Mouse (Mus musculus): ENCODE results near the gene Med22. TPM values are rescaled to one million over a fixed set of nuclear protein-coding genes. Genes with fewer than 3 reads are reported as not detected.

The Med22 gene
- polyA plus RNA-seq, 1 experiment from 2014 or later, result 59.8 TPM

Other genes starting within 250 kb of the Med22 start
- gene Lcn4, start 239.4 kb downstream of the Med22 start, polyA plus RNA-seq (2015; fragmentation: Nextera tagmentation; extraction: Ambion mirVana), result not detected in 2 replicates
- gene Abo, start 45.7 kb downstream of the Med22 start, polyA plus RNA-seq (2015; fragmentation: Nextera tagmentation; extraction: Ambion mirVana), result not detected in 2 replicates
- 26.2 and 27.2 TPM in 2 replicates for gene Surf6, start 7.8 kb downstream of the Med22 start, polyA plus RNA-seq (2015; fragmentation: Nextera tagmentation; extraction: Ambion mirVana)
- gene Rpl7a, start 87 bp upstream of the Med22 start, polyA plus RNA-seq (2015; fragmentation: Nextera tagmentation; extraction: Ambion mirVana), result 544 and 594 TPM in 2 replicates
- gene Surf2, start 5.7 kb upstream of the Med22 start, polyA plus RNA-seq (2015; fragmentation: Nextera tagmentation; extraction: Ambion mirVana), result 32.4 and 41.0 TPM in 2 replicates
- 58.0 and 61.3 TPM in 2 replicates for gene Surf1, start 5.9 kb upstream of the Med22 start, polyA plus RNA-seq (2015; fragmentation: Nextera tagmentation; extraction: Ambion mirVana)
- gene Surf4, start 23.3 kb upstream of the Med22 start, polyA plus RNA-seq (2015; fragmentation: Nextera tagmentation; extraction: Ambion mirVana), result 323 and 330 TPM in 2 replicates
- 0.06 and 0.17 TPM in 2 replicates for gene Stkld1, start 23.4 kb upstream of the Med22 start, polyA plus RNA-seq (2015; fragmentation: Nextera tagmentation; extraction: Ambion mirVana)
- 45.2 and 45.9 TPM in 2 replicates for gene Rexo4, start 53.7 kb upstream of the Med22 start, polyA plus RNA-seq (2015; fragmentation: Nextera tagmentation; extraction: Ambion mirVana)
- 0.06 TPM in 1 of 2 replicates, not detected in the other for gene Adamts13, start 62.7 kb upstream of the Med22 start, polyA plus RNA-seq (2015; fragmentation: Nextera tagmentation; extraction: Ambion mirVana)
- gene Cacfd1, start 99.2 kb upstream of the Med22 start, polyA plus RNA-seq (2015; fragmentation: Nextera tagmentation; extraction: Ambion mirVana), result 72.3 and 79.5 TPM in 2 replicates
- 0.63 and 1.0 TPM in 2 replicates for gene Slc2a6, start 117.3 kb upstream of the Med22 start, polyA plus RNA-seq (2015; fragmentation: Nextera tagmentation; extraction: Ambion mirVana)
- gene Mymk, start 161.5 kb upstream of the Med22 start, polyA plus RNA-seq (2015; fragmentation: Nextera tagmentation; extraction: Ambion mirVana), result 36.7 and 79.4 TPM in 2 replicates
- gene Adamtsl2, start 168.7 kb upstream of the Med22 start, polyA plus RNA-seq (2015; fragmentation: Nextera tagmentation; extraction: Ambion mirVana), result 9.1 and 11.7 TPM in 2 replicates
- gene Fam163b, start 231.8 kb upstream of the Med22 start, polyA plus RNA-seq (2015; fragmentation: Nextera tagmentation; extraction: Ambion mirVana), result 0.08 and 0.16 TPM in 2 replicates